Mouse (Mus musculus) inflammation-experienced regulatory T-cells, adult 6 months (primary cell): Measurements from ENCODE around the gene Smyd3. TPM values are rescaled to one million over a fixed set of nuclear protein-coding genes. Genes with fewer than 3 reads are reported as not detected.

Experiments
- ATAC-seq: one replicate; pipeline ENCODE4 v1.8.0; 2017
- polyA plus RNA-seq, 3 experiments: library from polyadenylated mRNA; unstranded; fragments of 100-300 nt; shearing (Covaris generic); gene quantifications; one replicate each; pipeline ENCODE4 v1.2.1; 2017

Gene Smyd3
- polyA plus RNA-seq, 3 experiments from 2014 or later, result 17.9 to 46.5 (median 40.8) TPM

- no peak for ATAC-seq
These were observed 458.3 kb downstream of the Smyd3 start for GRCm38 (mm10) chr1:179059286-179060112.

GRCm38 (mm10) chr1:179058675-179059074, 459.2 kb downstream of the Smyd3 start:
- ATAC-seq, result no peak

GRCm38 (mm10) chr1:179055760-179056159, 462.1 kb downstream of the Smyd3 start:
- no peak for ATAC-seq

- no peak for ATAC-seq
These were observed 463.3 kb downstream of the Smyd3 start for GRCm38 (mm10) chr1:179054385-179055116.

- no peak for ATAC-seq
These were observed 465.2 kb downstream of the Smyd3 start for GRCm38 (mm10) chr1:179052545-179053180.

GRCm38 (mm10) chr1:179047931-179048596, 469.8 kb downstream of the Smyd3 start:
- ATAC-seq, result no peak

GRCm38 (mm10) chr1:179045856-179046714, 471.8 kb downstream of the Smyd3 start:
- no peak for ATAC-seq

GRCm38 (mm10) chr1:179044165-179044564, 473.7 kb downstream of the Smyd3 start:
- no peak for ATAC-seq

- ATAC-seq, result no peak
These were observed 474.2 kb downstream of the Smyd3 start for GRCm38 (mm10) chr1:179043644-179044043.

- ATAC-seq, result no peak
These were observed 475.9 kb downstream of the Smyd3 start for GRCm38 (mm10) chr1:179041905-179042337.

GRCm38 (mm10) chr1:179041231-179041904, 476.5 kb downstream of the Smyd3 start:
- ATAC-seq, result no peak

GRCm38 (mm10) chr1:179038801-179039200, 479.0 kb downstream of the Smyd3 start:
- no peak for ATAC-seq

- ATAC-seq, result no peak
These were observed 484.9 kb downstream of the Smyd3 start for GRCm38 (mm10) chr1:179032947-179033346.

- ATAC-seq, result no peak
These were observed 486.3 kb downstream of the Smyd3 start for GRCm38 (mm10) chr1:179031581-179031980.

- ATAC-seq, result no peak
These were observed 491.2 kb downstream of the Smyd3 start for GRCm38 (mm10) chr1:179026614-179027013.

GRCm38 (mm10) chr1:179025169-179025568, 492.7 kb downstream of the Smyd3 start:
- ATAC-seq, result peak; percentile 95

GRCm38 (mm10) chr1:179023486-179023885, 494.4 kb downstream of the Smyd3 start:
- no peak for ATAC-seq

GRCm38 (mm10) chr1:179017428-179017827, 500.4 kb downstream of the Smyd3 start:
- ATAC-seq, result no peak

GRCm38 (mm10) chr1:179013021-179013420, 504.8 kb downstream of the Smyd3 start:
- ATAC-seq, result no peak

GRCm38 (mm10) chr1:179012273-179012672, 505.6 kb downstream of the Smyd3 start:
- no peak for ATAC-seq

- ATAC-seq, result no peak
These were observed 507.1 kb downstream of the Smyd3 start for GRCm38 (mm10) chr1:179010756-179011155.
